Mouse (Mus musculus) kidney, postnatal 0 days (tissue): ENCODE results near the gene Fam178b. TPM values are rescaled to one million over a fixed set of nuclear protein-coding genes. Genes with fewer than 3 reads are reported as not detected.

Experiments used
- ATAC-seq: fragments of 200-750 bp; cut with Nextera tagmentation; replicated peaks from 2 replicates; pipeline ENCODE4 v1.8.0; 2017; ENCODE audit warnings: low read depth, moderate number of reproducible peaks, moderate TSS enrichment, moderate library complexity; ENCODE audit not compliant: low FRiP score
- DNase-seq: peaks from one replicate; pipeline ENCODE4 v3.0.0-alpha.2; 2016; ENCODE audit warnings: low spot score
- H3K27ac ChIP-seq: fragments of 300-500 bp; sonication (generic); 2 replicates; pipeline ENCODE4 v1.5.1; 2014; ENCODE audit warnings: mild to moderate bottlenecking
- H3K27me3 ChIP-seq: fragments of 300-500 bp; sonication (generic); 2 replicates; pipeline ENCODE4 v1.6.1; 2014; ENCODE audit warnings: low read length, mixed read lengths; ENCODE audit not compliant: insufficient read depth
- H3K36me3 ChIP-seq: fragments of 300-500 bp; sonication (generic); 2 replicates; pipeline ENCODE4 v1.6.1; 2014; ENCODE audit warnings: low read length, mixed read lengths; ENCODE audit not compliant: insufficient read depth
- H3K4me1 ChIP-seq: fragments of 300-500 bp; sonication (generic); replicated peaks from 2 replicates; pipeline ENCODE4 v1.6.1; 2014; ENCODE audit warnings: antibody characterized with exemption, low read length, mixed read lengths; ENCODE audit not compliant: insufficient read depth
- H3K4me2 ChIP-seq: fragments of 300-500 bp; sonication (generic); 2 replicates; pipeline ENCODE4 v1.6.1; 2014; ENCODE audit warnings: mild to moderate bottlenecking, low read length, moderate library complexity, mixed read lengths
- H3K4me3 ChIP-seq: fragments of 300-500 bp; sonication (generic); replicated peaks from 2 replicates; pipeline ENCODE4 v1.5.1; 2014; ENCODE audit warnings: low read depth, low read length
- H3K9ac ChIP-seq: fragments of 300-500 bp; sonication (generic); 2 replicates; pipeline ENCODE4 v1.6.1; 2014; ENCODE audit warnings: low read depth, low read length
- H3K9me3 ChIP-seq: fragments of 300-500 bp; sonication (generic); replicated peaks from 2 replicates; pipeline ENCODE4 v1.6.1; 2016; ENCODE audit warnings: low read length, inconsistent platforms, mixed read lengths
- CTCF ChIP-seq: IDR thresholded peaks from 2 replicates; pipeline ENCODE4 v1.5.1; 2016; ENCODE audit warnings: antibody characterized with exemption, low read depth, mild to moderate bottlenecking, moderate library complexity
- WGBS: fragments of 180-500 bp; shearing (Covaris S2); extraction: QIAGEN DNeasy Blood & Tissue Kit; methylation state at CpG from one replicate; pipeline ENCODE4 v1.1.7; 2014; 5-methylcytosine and 5-hydroxymethylcytosine counted together
- polyA plus RNA-seq: library from polyadenylated mRNA; unstranded; fragments of >200 nt; fragmentation: Nextera tagmentation; extraction: Ambion mirVana; gene quantifications from 2 replicates; pipeline ENCODE4 v1.2.1, GENCODE M21; 2015

The Fam178b gene
- polyA plus RNA-seq, 1 experiment from 2014 or later: 1.6 TPM

DNA sequence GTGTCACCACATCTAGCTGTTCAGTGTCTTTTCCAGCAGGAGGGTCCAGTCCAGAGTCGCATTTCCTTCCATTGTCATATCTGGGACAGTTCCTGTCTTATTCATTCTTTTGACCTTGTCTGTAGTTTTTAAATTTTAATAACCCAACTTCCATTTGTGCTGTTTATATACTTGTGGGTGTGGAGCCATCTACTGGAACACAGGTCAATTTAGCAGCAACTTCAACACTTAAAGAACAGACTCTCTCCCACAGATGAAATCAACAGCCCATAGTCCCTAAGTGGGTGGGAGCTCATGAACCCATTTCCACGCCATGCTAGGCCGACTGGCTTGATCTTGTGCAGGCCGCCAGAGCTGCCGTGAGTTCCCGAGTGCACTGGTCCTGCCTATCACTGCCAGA lies 13.4 kb upstream of the Fam178b start:
- Histone ChIP-seq H3K9ac (no peak overlapping the region), H3K4me2 (no peak overlapping the region), H3K27me3 (no peaks in the 10 kb centered on the region), H3K9me3 (no peaks in the 10 kb centered on the region), H3K36me3 (peaks cover 33% of the 10 kb centered on the region), H3K4me1 (no peaks in the 10 kb centered on the region), H3K27ac (no peak overlapping the region; the same call in 1 of the 2 replicates), H3K4me3 (no peak overlapping the region)
- TF ChIP-seq CTCF: peak; percentile 40
- DNase-seq (no peak), ATAC-seq (no peak)
- WGBS: 56% methylated on average over 6 of the region's 6 CpGs

DNA sequence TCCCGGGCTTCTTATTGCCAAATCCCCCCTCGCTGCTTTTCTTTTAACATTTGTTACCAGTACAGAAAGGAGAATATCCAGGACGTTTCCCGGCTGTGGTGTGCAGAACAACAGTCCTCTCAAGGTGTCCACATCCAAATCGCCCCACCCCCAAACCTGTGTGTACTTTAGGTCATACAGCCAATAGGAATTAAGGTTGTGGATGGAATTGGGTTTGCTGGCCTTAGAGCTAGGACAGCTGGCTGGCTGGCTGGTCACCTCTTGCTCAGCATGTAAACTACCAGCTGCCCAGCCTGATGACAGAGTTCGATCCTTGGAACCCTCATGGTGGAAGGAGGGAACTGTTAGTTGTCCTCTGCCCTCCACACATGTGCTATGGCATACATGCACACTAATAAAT lies 11.9 kb upstream of the Fam178b start:
- Histone ChIP-seq H3K36me3 (peaks cover 18% of the 10 kb centered on the region), H3K9ac (no peak overlapping the region), H3K4me1 (no peaks in the 10 kb centered on the region), H3K27me3 (no peaks in the 10 kb centered on the region), H3K9me3 (no peaks in the 10 kb centered on the region), H3K4me3 (no peak overlapping the region), H3K4me2 (no peak overlapping the region), H3K27ac (no peak overlapping the region)
- TF ChIP-seq CTCF: no peak
- DNase-seq (no peak), ATAC-seq (no peak)
- 85% methylated on average over 6 of the region's 6 CpGs for WGBS

DNA sequence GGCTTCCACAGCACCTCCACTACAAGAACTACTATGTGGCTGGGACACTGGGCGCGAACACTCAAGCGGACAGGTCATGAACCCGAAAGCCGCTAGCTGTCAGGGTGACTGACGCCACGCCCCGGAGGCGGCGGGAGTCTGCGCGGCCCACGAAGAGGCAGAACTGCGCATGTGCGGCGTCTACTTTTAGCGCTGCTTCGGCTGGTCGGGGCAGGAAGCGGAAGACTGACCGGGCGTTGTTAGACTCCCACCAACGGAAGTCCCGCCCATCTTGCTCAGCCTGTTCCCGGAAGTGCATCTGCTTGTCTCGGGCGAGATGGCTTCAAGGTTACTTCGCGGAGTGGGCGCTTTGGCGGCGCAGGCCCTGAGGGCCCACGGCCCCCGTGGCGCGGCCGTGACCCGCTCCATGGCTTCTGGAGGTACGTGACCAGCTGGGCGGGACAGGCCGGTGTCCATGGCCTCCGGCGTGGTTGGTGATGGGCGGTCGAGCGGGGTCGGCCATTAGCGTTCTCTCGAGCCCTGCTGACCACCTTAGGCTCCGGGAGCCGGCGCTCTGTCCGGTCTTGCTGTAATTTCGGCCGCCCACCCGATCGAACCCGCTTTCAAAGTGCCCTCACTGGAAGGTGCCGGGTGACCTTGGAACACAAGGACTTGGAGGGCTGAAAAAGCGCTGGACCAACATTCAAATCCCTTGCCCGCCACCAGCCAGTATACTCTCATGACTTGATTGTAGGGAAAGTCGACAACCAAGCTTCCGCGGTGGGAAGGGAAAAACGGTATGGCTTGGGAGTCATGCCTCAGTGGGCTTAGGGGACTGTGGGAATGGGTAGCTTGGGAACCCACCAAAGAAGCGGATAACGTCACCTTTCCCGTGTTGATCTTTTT lies 8.5 kb upstream of the Fam178b start, which contains the start of gene Cox5b:
Cox5b (plus strand) TSS at position 179 of the 885 bp plus-strand sequence.
- Histone ChIP-seq H3K4me3 (peak within 1 kb of the TSS; percentile 85), H3K9ac (peak within 1 kb of the TSS; percentile 79), H3K27ac (peak within 1 kb of the TSS; percentile 68), H3K27me3 (no peaks in the 10 kb centered on the region), H3K9me3 (no peaks in the 10 kb centered on the region), H3K4me1 (no peaks in the 10 kb centered on the region), H3K36me3 (0 out of 2 replicates have a peak, but pooled peaks cover 9% of the 10 kb centered on the region), H3K4me2 (peak within 1 kb of the TSS; percentile 79)
- no peak for TF ChIP-seq CTCF
- under 1% methylated on average over 68 of the region's 68 CpGs for WGBS
- ATAC-seq: peak; percentile 93
- DNase-seq: peak; percentile 100

DNA sequence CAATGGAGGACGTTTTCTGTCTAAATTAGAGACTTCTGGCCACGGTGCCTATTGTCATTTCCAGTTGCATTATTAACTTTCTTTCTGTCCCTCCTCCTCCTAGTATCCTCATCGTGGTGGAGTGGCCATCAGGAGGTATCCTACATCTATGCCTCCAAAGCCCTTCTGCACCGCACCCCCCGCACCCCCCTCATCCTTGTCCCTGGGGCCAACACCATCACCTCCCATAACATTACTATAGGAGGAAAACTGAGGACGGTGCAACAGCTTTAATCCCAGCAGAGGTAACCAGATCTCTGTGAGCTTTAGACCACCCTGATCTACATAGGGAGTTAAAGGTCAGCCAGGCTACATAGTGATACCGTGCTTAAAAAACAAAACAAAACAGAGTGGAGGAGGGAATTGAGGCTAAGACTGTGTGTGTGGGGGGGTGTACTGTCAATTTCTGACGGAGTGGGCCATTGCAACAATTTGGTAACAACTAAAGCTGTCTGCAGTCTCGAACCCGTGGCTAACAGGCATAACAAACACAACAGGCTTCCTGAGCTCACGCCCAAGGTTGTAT lies 7.8 kb upstream of the Fam178b start:
- no peak overlapping the region for H3K9ac ChIP-seq
- ATAC-seq (0 out of 2 replicates have a peak, but pooled peaks have one; percentile 15), DNase-seq (no peak)
- H3K4me1 ChIP-seq: no peaks in the 10 kb centered on the region
- H3K36me3 ChIP-seq: 0 out of 2 replicates have a peak, but pooled peaks cover 9% of the 10 kb centered on the region
- H3K4me3 ChIP-seq: peak overlapping the region; percentile 85
- H3K27me3 ChIP-seq: no peaks in the 10 kb centered on the region
- WGBS: 56% methylated on average over 11 of the region's 11 CpGs
- H3K27ac ChIP-seq: peak overlapping the region; percentile 68; the same call in 1 of the 2 replicates
- H3K9me3 ChIP-seq: no peaks in the 10 kb centered on the region
- H3K4me2 ChIP-seq: peak overlapping the region; percentile 79
- no peak for TF ChIP-seq CTCF

- no peaks in the 10 kb centered on the region; the same call in 1 of the 2 replicates for H3K4me1 ChIP-seq
- no peak overlapping the region for H3K9ac ChIP-seq
- no peak overlapping the region for H3K4me2 ChIP-seq
- peak; percentile 94 for DNase-seq
- H3K27me3 ChIP-seq: no peaks in the 10 kb centered on the region
- H3K9me3 ChIP-seq: no peaks in the 10 kb centered on the region
- peak; percentile 72; the same call in 1 of the 2 replicates for ATAC-seq
- H3K4me3 ChIP-seq: no peak overlapping the region
- H3K27ac ChIP-seq: no peak overlapping the region
- WGBS: 7% methylated on average over 13 of the region's 13 CpGs
- peak; percentile 95 for TF ChIP-seq CTCF
- H3K36me3 ChIP-seq: no peaks in the 10 kb centered on the region
Observed at GRCm38 (mm10) chr1:36683810-36684467, 956 bp upstream of the Fam178b start.

DNA sequence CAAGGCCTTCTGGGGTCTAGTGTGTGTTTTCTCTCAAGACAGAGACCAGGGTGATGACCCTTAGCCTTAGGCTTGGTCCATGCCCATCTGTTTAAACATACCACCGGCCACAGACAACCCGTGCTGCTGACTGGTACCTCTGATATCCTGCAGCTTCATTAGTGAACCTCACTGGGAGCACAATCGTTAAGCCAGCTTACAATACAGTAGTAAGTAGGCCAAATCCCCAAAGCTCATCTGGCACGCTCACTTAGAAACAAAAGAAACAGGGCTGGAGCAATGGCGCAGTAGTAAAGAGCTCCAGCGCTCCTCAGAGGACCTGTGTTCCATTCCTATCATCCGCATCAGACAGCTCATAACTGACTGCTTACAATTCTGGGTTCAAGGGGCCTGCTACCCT lies 2.1 kb downstream of the Fam178b start:
- no peak overlapping the region for H3K27ac ChIP-seq
- no peak overlapping the region for H3K4me3 ChIP-seq
- no peak for DNase-seq
- no peak overlapping the region for H3K9ac ChIP-seq
- WGBS: 77% methylated on average over 7 of the region's 7 CpGs
- no peaks in the 10 kb centered on the region for H3K9me3 ChIP-seq
- H3K27me3 ChIP-seq: no peaks in the 10 kb centered on the region
- no peak for TF ChIP-seq CTCF
- no peak for ATAC-seq
- no peak overlapping the region for H3K4me2 ChIP-seq
- H3K4me1 ChIP-seq: no peaks in the 10 kb centered on the region; the same call in 1 of the 2 replicates
- H3K36me3 ChIP-seq: no peaks in the 10 kb centered on the region
